Mouse (Mus musculus): ENCODE results near the gene Cenpa.
A peak's percentile ranks its signal among the peaks of the same experiment; 100 is the strongest.
"Not testable (repeated sequence)": the region's sequence is repeated elsewhere in the genome, so short reads cannot be mapped to it uniquely, and the experiment has no call there.

Cenpa gene

DNA sequence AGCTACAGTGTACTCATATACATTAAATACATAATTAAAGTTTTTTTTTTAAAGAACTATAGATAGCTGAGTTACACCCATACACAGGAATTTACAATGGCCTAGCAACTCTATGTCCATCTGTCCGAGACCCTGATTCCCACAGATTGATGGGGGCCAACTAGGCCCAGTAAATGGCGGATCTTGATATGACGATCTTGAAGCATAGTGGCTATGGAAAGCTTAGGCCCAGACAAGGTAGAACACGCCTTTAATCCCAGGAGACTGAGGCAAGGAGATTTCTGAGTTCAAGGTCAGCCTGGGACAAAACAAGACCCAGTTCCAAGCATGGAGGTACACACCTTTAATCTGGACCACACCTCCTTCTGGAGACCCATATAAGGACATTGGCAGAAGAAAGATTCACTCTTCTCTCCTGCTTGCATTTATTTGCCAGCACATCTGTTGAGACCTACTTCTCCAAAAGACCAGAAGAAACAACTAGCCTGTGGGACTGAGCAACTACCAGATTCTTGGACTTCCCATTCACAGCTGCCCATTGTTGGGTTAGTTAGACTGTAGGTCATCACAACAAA lies 12.2 kb downstream of the Cenpa start:
- DNase-seq (ENCODE audit: low read depth, low spot score), result no peak

DNA sequence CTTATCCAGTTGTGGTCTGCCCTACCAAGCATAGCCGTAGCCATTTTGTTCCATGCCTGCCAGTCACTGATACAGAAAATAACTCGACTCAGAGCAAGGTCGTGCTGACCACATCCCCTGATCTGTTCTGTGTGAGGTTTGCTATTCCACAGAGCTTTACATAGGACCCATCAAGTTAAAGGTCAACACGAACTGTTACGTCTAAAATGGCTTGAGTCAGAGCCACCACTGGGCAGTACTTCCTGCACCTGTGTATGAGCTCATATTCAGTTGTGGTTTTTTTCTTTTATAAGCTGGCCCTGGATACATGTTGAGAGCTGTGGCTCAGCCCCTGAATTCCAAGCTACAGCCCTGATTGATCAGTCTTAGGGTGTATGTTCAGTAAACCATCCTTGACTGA lies 13.0 kb downstream of the Cenpa start:
- no peak for DNase-seq (ENCODE audit: low read depth, low spot score)

DNA sequence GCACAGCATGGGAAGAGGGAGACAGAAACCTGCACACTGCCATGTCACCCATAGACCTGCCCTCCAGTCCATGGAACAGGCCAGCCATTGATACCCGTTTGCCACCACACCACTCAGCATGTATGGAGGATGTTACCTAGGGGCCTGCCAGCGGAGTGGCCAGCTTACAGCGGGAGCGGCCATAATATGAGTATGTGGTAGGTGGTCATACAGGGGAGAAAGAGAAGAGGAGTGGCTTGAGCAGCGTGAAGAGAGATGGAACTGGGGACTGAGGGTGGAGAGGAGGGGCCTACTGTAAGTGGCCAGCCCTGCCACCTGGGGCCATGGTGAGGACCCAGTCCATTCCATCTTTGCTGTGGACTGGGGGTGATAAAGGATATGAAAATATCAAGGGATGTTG lies 15.4 kb downstream of the Cenpa start:
- no peak for DNase-seq (ENCODE audit: low read depth, low spot score)

DNA sequence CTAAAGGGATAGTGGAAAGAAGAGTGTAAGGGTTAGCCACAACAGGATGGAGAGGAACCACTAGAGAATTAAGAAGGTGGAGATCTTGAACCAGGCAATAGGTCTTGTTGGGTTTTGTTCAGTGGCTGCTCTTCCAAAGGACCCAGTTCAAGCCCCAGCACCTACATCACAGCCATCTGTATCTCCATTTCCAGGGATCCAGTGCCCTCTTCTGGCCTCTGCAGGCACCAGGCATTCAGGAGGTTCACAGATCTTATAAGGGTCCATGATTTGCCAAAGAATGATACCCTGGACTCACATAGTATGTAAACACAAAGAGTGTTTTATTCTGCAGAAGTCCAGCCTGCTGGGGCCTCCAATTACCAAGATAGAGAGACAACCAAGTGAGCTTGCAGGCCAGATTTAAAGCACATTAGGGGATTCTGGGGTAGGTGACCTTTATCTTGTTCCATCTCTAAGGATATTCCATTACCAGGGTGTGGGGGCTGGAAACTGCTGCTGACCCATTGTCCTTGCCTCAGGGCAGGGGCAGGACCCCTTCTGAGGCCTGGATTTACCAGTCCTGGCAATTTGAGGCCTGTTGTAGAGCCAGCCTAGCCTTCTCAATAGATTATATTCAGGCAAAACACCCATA lies 16.5 kb downstream of the Cenpa start:
- no peak for DNase-seq (ENCODE audit: low read depth, low spot score)

DNA sequence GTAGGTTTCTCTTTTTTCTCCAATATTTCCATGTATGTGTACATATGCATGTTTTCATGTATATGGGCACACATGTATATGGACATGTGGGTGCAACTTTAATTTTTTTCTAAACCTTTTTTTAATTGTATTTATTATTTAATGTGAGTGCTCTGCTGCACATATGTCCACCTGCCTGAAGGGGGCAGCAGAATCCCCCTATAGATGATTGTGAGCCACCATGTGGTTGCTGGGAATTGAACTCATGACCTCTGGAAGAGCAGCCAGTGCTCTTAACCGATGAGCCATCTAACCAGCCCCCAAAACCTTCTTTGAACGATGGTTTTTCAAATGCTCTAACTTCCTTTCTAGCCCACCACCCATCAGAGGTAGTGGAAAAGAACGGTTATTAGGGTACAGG lies 17.4 kb downstream of the Cenpa start:
- no peak for DNase-seq (ENCODE audit: low read depth, low spot score)

DNA sequence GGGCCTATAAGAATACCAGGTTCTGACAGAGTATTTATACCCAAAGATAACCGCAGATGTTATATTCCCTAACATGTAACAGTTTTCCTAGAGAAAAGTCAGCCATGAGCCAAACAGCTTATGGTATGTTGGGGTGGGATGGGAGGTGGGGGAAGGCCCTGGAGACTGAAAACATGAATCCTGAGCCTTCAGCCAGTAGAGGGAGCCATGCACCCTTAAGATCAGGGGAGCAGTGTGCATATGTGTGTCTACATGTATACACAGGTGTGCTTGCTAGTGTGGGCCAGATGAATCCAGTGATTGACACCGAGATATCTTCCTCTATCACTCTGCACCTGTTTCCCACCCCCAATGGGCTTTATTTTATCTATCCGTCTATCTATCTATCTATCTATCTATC lies 20.2 kb downstream of the Cenpa start:
- DNase-seq (ENCODE audit: low read depth, low spot score), result no peak

DNA sequence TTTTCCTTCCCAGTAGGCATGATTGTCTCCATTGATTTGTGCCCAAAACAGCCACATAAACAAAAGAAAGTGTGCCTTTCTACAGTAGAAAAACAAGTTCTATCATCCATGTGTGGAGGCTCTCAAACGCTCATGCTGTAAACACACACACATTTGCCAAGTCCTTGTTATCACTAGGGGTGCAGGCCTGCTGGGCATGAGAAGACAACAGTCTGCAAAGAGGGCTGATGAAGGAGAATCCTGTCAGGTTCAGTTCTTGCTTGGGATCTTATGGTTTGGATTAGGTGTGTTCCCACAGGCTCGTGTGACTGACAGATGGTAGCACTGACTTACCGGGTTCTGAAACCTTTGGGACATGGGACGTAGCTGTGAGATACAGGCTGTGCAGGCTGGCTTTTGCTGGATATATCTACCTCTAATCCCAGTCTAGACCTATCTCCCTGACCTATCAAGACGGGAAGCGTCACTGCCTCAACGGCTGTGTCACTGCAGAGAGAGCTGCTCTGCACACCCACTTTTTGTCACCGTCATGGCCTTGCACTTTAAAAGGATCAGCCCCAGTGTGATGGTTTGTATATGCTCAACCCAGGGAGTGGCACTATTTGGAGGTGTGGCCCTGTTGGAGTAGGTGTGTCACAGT lies 33.9 kb downstream of the Cenpa start:
- no peak for DNase-seq (ENCODE audit: low read depth, low spot score)

DNA sequence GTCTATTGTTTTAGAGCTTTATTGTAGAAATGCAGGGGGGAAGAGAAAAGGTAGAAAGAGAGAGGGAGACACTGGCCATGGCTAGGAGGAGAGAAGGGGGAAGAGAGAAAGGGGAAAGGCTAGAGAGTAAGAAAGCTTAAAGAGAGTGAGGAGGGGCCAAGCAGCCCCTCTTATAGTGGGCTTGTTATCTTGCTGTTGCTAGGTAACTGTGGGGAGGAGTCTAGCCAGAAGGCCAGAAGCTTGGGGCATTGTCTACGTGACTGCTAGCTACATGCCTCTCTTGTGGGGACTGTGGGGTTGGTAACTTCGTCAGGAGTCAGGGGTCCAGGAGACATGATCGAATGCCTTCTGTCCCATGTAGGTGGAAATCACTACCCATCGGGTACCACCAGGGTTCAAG lies 34.8 kb downstream of the Cenpa start:
- not testable (repeated sequence) for DNase-seq (ENCODE audit: low read depth, low spot score)

DNA sequence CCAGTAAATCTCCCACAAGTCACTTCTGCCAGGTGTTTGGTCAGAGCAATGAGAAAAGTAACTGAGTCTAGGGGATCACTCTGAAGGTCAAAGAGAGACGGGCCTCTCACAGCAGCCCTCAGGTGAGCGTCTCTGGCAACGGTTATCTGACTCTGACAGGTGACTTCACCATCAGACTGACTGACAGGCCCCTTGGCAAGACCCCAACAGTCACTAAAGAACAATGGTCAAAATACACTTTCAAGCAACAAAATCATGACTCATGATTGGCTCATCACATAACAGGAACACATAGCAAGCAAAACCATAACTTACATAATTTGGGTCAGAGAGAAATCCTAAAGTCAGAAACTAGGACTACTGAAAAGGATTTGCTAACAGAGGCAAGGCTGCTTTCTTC lies 35.3 kb downstream of the Cenpa start:
- no peak for DNase-seq (ENCODE audit: low read depth, low spot score)

DNA sequence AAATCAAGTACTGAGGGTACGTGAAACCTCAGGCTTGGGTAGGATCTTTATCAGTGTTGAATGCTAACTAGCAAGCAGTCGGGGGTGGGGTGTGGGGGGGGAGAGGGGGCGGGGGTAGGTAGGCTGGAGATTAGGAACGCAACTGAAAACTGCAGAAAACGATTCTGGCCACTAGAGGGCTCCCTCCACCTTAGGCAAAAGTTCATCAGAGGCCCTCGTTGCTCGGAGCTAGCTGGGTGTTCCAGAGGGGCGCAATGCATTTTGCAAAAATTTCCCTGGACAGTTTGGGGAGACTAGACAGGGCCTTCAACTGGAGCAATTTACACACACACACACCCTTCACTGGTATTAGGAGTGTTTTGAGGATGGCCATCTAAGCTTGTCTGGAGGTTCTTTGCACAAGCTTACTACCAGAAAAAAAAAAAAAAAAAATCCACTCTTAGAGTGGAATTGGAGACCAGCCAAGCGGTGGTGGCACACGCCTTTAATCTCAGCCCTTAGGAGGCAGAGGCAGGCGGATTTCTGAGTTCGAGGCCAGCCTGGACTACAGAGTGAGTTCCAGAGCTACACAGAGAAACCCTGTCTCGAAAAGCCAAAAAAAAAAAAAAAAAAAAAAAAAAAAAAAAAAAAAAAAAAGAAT lies 43.3 kb downstream of the Cenpa start:
- peak; percentile 92 for DNase-seq (ENCODE audit: low read depth, low spot score)

DNA sequence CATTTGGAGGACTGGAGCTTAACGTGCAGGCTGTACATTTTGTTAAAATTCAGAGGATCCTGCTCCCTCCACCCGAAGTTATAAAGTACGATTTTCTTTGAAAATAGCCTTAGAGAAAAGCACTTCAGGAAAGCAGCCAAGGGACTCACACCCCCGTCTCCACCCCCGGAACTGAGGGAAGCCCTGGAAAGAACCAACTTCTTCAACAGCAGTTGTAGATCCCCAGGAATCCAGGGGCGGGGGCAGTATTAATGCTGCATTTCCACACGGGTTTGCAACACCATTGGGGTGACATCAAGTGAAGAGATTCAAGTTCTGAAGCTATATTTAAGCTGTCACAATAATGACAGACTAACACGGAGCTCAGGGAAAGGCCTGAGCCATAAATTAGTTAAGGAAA lies 43.9 kb downstream of the Cenpa start:
- DNase-seq (ENCODE audit: low read depth, low spot score), result no peak

DNA sequence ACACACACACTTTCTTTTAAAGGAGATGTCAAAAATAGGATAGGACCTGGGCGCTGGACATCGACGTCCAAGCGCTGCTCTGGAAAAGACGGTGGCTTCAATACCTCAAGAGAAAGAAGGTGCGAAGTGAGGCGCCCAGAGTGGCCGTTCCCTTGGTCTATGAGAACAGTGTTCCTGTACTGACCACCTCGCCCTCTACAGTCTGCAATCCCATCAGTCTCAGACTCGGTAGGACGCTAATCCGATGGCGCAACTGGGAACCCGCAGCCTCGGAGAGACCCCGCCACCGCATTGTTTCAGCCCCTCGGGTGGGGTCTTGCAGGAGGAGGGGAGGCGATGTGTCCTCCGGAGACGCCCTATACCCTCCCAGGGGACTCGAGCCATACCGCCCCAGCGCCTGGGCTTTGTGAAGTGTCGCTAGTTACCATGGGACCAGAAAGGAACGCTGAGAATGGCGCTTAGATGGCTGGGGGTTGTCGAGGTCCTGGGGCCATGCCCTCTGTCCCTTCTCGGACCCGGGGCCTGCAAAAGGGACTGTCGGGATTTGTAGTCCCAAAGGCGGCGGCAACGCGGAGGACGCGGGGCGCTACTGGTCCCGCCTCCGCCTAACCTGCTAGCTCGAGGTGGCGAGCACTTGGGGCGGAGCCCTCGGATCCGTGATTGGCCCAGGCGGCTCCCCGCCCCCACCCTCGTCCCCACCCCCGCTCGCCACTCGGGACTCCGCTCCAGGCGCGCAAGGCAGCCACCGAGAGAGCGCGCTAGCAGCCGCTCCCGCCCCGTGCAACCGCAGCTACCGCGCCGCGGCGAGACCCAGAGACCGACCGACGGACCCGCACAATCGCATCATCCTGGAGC lies 44.8 kb downstream of the Cenpa start, which contains the start of gene Dpysl5:
Gene Dpysl5 (plus strand): TSS at position 418 of the 855 bp plus-strand sequence.
- peak; percentile 90 for DNase-seq (ENCODE audit: low read depth, low spot score)

DNA sequence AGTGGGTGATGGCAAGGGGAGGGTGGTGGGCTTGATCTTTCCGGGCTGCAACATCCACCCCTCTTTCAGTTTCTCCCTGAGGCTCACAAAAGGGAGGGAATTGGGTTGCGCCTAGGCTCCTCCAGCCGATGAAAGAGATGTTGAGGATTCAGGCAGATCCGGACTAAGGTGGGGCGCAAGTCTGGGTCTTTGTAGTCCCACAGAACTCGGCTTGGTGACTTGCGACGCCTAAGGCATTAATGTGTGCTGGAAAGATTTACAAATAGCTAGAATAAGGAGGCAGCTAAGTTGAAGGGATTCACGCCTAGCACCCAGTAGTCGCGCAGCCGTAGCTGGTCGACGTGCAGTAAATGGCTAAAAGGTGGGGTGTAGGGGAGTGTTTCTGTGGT lies 45.4 kb downstream of the Cenpa start:
- DNase-seq (ENCODE audit: low read depth, low spot score), result no peak

DNA sequence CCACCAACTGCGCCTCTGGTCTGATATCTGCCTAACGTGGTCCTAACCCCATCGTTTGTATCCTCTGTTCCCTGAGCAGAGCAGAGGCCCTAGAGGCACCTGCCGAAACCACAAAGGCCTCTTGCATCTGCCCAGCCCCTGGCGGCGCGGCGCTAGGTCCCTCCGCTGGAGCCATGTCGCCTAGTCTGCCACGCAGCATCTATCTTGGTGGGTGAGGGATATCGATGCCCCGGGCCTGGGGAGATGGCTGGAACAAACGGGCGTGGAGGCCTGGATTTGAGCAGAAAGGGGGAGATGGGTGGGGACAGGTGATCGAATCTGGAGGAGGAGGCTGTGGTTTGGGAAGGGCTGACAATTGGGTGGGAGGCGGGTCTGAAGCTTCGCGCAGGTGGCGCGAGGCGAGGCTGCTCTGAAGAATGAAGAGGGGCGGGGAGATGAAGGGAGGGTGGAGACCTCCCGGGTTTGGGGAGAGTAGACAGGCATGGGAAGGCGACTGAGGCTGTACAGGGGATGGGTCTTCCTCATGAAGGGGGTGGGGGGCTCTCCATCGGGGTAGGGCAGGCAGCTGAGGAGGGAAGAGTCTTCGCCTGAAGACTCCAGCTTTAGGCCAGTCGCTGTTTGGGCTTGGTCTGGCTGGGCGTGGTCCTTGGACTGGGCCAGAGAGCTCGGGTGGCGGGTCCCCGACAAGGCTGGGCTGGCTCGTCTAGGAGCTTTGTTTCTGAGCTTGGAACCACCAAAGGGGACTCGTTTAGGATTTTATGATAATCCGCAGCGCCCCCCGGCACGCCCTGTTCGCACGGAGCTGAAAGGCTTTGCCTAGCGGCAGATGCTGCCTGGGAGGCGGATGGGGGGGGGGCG lies 46.1 kb downstream of the Cenpa start:
- peak; percentile 58 for DNase-seq (ENCODE audit: low read depth, low spot score)

DNA sequence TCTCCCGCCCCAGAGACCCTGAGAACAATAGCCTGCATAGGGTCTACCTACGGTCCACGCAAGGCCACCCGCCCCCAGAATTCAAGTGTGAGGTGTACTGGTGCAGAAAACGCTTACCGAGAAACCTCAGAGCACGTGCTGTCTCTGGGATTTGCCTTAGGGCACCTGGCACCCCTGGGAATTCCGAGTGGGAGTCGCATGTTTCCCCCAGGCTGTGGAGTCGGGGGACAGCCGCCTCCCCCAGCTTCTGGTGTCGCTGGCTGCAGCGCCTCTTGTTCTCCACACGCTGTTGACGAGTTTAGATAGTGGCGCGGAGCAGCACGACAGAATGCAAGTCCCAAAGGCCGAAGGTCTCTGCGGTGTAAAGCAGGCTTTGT lies 46.7 kb downstream of the Cenpa start:
- DNase-seq (ENCODE audit: low read depth, low spot score), result peak; percentile 60

DNA sequence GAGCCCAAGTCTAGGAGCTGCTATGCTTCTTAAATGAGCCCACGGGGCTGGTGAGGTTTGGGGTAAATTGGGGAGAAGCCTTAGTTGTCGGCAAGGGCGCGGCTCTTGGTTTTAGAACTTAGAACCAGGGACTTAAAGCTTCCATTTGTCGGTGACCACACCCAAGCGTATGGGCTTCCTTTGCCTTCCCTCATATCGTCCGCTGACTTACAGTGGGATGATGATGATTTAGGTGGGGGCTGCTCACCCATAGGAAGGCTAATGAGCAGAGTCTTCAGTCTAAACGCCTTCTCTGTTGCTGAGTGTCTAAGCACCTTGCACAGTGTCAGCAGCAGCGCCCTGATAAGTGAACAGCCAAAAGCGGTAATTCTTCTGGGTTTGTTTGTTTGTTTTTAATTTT lies 47.1 kb downstream of the Cenpa start:
- no peak for DNase-seq (ENCODE audit: low read depth, low spot score)

DNA sequence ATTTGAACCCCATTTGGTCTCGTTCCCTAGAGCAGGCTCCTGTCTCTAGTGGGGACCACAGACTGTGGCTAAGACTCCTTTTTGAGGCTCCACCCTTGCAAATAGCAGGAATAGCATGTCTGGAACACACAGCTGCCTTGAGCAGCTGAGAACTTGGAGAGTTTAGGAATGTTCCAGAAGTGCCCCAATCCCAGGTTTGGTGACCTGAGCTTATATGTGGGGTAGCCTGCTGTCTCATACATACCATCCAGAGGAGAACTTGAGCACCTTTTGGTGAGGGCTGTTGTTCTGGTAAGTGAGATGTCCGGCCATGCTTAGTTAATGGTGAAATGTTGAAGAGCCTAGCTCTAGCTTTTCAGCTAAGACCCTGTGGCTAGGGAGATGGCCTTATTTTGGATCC lies 49.7 kb downstream of the Cenpa start:
- no peak for DNase-seq (ENCODE audit: low read depth, low spot score)

DNA sequence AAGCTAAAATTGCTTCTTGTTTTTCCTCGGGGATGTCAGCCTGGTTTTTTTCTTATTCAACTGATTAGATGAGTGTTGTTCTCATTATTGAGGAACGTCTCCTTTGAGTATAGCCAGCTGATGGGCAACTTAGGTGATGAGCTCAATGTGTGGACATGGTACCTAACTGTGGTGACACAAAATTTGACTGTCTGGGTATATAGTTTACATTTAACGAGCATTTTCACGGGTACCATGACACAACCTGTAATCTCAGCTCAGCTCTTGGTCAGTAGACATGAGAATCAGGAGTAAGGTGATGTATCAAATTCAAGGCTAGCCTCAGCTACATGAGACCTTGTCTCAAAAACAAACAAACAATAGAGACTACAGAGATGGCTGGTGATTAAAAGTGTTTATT lies 50.9 kb downstream of the Cenpa start:
- no peak for DNase-seq (ENCODE audit: low read depth, low spot score)

DNA sequence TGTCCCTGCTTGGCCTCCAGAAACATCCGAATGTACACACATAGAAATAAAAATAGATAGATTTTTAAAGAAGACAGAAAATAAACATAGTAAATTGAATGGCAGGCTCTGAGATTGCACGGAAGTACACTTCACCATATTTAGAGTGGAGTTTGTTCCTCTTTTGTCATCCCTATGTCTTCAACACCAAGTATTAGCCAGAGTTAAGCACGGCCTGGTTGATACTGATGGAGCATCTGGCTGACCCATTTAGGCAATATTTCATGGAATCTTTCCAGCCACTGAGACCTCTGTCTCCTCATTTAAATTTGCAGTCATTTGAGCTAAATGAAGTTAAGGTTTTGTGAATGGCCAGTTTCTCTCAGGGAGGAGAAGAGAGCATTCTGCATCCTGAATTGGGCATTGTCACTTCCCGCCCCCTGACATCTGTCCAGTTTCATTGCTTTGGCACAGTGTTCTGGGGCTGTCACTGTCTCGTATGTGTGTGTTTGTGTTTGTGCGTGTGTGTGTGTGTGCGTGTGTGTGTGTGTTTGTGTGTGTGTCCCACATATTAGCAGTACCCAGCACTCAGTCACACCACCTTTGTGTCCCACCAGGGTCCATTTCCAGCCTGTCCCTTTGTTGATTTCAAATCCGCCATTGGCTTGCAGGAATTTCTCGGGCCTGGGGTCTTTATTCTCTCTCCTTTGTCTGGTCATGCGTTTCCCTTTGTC lies 51.6 kb downstream of the Cenpa start:
- DNase-seq (ENCODE audit: low read depth, low spot score), result peak; percentile 44

DNA sequence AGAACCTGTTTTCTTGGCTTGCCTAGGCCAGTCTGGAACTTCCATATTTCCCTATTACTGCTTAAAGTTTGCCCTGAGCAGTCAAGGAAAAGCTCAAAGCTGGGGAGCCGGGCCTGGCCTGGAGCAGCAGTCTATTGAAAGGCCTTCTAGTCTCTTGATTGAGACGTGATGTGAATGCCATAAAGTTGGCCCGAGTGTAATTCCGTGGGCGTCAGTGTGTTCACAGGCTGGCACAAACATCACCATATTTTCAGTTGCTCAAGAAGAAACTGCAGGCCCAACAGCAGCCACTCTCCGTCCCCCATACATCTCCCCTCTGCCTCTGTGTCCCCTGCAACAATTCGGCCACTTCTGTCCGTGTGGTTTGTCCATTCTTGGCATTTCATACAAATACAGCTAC lies 55.4 kb downstream of the Cenpa start:
- no peak for DNase-seq (ENCODE audit: low read depth, low spot score)
